Mouse (Mus musculus) midbrain, embryonic 16.5 days (tissue): ENCODE results near the gene Msh4. TPM values are rescaled to one million over a fixed set of nuclear protein-coding genes. Genes with fewer than 3 reads are reported as not detected.

Experiments
- ATAC-seq: fragments of 200-750 bp; cut with Nextera tagmentation; 2 replicates; pipeline ENCODE4 v1.8.0; 2017; ENCODE audit warnings: moderate TSS enrichment
- H3K27ac ChIP-seq: fragments of 300-500 bp; sonication (generic); 2 replicates; pipeline ENCODE4 v1.5.1; 2014; ENCODE audit warnings: mild to moderate bottlenecking, low read length, mixed read lengths
- H3K27me3 ChIP-seq: fragments of 300-500 bp; sonication (generic); 2 replicates; pipeline ENCODE4 v1.6.1; 2014; ENCODE audit warnings: low read depth, low read length, mixed read lengths; ENCODE audit not compliant: control insufficient read depth, insufficient read depth
- H3K36me3 ChIP-seq: fragments of 300-500 bp; sonication (generic); 2 replicates; pipeline ENCODE4 v1.6.1; 2014; ENCODE audit warnings: mild to moderate bottlenecking, low read length, moderate library complexity, mixed read lengths; ENCODE audit not compliant: control insufficient read depth, insufficient read depth
- H3K4me1 ChIP-seq: fragments of 300-500 bp; sonication (generic); 2 replicates; pipeline ENCODE4 v1.6.1; 2014; ENCODE audit warnings: mild to moderate bottlenecking, low read length, mixed read lengths; ENCODE audit not compliant: control insufficient read depth, insufficient read depth
- H3K4me2 ChIP-seq: fragments of 300-500 bp; sonication (generic); 2 replicates; pipeline ENCODE4 v1.6.1; 2014; ENCODE audit warnings: mild to moderate bottlenecking, low read length, mixed read lengths
- H3K4me3 ChIP-seq: fragments of 300-500 bp; sonication (generic); 2 replicates; pipeline ENCODE4 v1.5.1; 2014; ENCODE audit warnings: low read depth, mild to moderate bottlenecking, low read length, moderate library complexity, mixed read lengths
- H3K9ac ChIP-seq: fragments of 300-500 bp; sonication (generic); 2 replicates; pipeline ENCODE4 v1.6.1; 2014; ENCODE audit warnings: low read depth, low read length, mixed read lengths
- H3K9me3 ChIP-seq: fragments of 300-500 bp; sonication (generic); replicated peaks from 2 replicates; pipeline ENCODE4 v1.6.1; 2014; ENCODE audit warnings: mild to moderate bottlenecking, low read length, mixed read lengths; ENCODE audit not compliant: control insufficient read depth, poor library complexity, severe bottlenecking
- WGBS: fragments of 180-500 bp; shearing (Covaris S2); extraction: QIAGEN DNeasy Blood & Tissue Kit; methylation state at CpG from one replicate; pipeline ENCODE4 v1.1.7; 2014; 5-methylcytosine and 5-hydroxymethylcytosine counted together
- polyA plus RNA-seq: library from polyadenylated mRNA; unstranded; fragments of >200 nt; fragmentation: Nextera tagmentation; extraction: Ambion mirVana; gene quantifications from 2 replicates; pipeline ENCODE4 v1.2.1, GENCODE M21; 2015

Msh4 gene
- polyA plus RNA-seq, 1 experiment from 2014 or later = 0.15 TPM

DNA sequence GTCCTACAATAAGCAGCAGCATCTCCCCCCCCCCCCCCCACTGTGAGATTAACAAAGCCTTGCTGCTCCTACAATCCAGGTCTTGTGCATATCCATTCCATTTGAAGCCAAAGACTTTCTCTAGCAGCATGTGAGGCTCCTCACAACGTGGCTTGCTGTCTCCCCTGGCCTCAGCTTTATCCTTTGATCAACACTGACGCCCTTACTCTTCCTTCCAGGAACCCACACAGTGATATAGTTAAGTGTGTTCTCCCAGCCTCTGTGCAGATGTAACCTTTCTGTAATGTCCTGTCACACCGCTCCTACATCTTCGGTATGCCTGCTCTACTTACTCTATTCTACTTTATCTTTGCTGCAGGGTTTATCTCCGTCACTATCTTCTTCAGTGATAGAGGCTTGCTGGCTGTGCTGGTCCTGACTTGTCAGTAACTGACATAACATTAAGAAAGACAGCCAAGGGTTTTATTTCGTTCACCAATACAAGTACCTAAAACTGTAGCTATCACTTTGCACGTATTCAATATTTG lies 58.7 kb downstream of the Msh4 start:
- Histone ChIP-seq H3K27me3 (no peaks in the 10 kb centered on the region), H3K4me2 (no peak overlapping the region), H3K27ac (no peak overlapping the region), H3K4me3 (no peak overlapping the region), H3K4me1 (no peaks in the 10 kb centered on the region), H3K9ac (no peak overlapping the region), H3K9me3 (no peaks in the 10 kb centered on the region), H3K36me3 (no peaks in the 10 kb centered on the region)
- WGBS = 76% methylated on average over 7 of the region's 7 CpGs
- no peak for ATAC-seq

DNA sequence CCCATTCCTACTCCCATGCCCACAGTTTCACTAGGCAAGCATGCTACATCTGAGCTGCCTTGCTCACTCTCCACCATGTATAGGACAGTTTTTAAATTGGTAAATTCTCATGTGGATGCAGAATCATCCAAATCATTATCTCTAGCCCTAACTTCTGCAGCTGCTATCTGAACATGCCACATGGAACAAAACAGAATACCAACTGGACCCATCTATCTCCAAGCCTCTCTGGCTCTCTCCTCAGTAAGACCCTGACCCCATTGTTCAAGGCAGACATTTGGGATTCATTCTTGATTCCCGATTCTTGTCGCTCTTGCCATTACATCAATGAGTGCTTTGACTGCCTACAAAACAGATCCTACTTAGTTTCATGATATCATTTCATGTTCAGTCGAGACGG lies 59.8 kb downstream of the Msh4 start:
- Histone ChIP-seq H3K4me3 (no peak overlapping the region), H3K4me1 (no peaks in the 10 kb centered on the region), H3K27me3 (no peaks in the 10 kb centered on the region), H3K36me3 (no peaks in the 10 kb centered on the region), H3K27ac (no peak overlapping the region), H3K9me3 (no peaks in the 10 kb centered on the region), H3K9ac (no peak overlapping the region), H3K4me2 (no peak overlapping the region)
- no peak for ATAC-seq
- 90% methylated on average over 4 of the region's 4 CpGs for WGBS

DNA sequence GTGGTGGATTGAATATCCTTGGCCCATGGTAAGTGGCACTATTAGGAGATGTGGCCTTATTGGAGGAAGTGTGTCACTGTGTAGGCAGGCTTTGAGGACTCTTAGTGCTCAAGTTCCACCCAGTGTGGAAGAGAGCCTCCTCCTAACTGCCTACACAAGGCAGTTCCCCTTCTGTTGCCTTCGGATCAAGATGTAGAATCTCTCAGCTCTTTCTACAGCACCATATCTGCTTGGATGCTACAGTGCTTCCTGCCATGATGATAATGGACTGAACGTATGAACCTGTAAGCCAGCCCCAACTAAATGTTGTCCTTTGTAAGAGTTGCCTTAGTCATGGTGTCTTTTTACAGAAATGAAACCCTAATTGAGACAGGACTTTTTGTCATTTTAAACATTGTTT lies 60.4 kb downstream of the Msh4 start:
- ATAC-seq = no peak
- Histone ChIP-seq H3K27ac (no peak overlapping the region), H3K27me3 (no peaks in the 10 kb centered on the region), H3K36me3 (no peaks in the 10 kb centered on the region), H3K4me3 (no peak overlapping the region), H3K4me2 (no peak overlapping the region), H3K9ac (no peak overlapping the region), H3K4me1 (no peaks in the 10 kb centered on the region), H3K9me3 (no peaks in the 10 kb centered on the region)
- 90% methylated on average over 2 of the region's 2 CpGs for WGBS

DNA sequence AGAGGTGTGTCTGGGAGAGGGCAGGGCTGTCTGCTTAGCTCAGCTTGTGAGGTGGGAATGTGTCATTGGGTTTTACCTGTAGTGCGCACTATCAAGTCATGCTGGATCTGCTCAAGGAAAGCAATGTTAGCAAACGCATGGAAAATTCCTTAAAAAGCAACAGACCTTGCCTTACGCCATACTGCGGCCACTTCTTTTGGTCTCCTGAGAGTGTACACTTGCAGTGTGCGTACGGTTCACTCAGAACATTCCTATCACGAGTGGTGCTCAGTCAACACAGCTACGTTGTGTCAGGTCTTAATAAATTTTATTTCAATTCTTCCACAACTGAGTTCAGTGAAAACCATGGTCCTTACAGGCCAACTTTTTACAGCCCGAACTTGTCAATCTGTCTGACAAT lies 61.2 kb downstream of the Msh4 start:
- no peaks in the 10 kb centered on the region for H3K9me3 ChIP-seq
- H3K4me1 ChIP-seq = no peaks in the 10 kb centered on the region
- H3K4me2 ChIP-seq = no peak overlapping the region
- no peak overlapping the region for H3K4me3 ChIP-seq
- no peaks in the 10 kb centered on the region for H3K27me3 ChIP-seq
- ATAC-seq = no peak
- WGBS = 93% methylated on average over 9 of the region's 9 CpGs
- H3K36me3 ChIP-seq = no peaks in the 10 kb centered on the region
- no peak overlapping the region for H3K27ac ChIP-seq
- H3K9ac ChIP-seq = no peak overlapping the region

DNA sequence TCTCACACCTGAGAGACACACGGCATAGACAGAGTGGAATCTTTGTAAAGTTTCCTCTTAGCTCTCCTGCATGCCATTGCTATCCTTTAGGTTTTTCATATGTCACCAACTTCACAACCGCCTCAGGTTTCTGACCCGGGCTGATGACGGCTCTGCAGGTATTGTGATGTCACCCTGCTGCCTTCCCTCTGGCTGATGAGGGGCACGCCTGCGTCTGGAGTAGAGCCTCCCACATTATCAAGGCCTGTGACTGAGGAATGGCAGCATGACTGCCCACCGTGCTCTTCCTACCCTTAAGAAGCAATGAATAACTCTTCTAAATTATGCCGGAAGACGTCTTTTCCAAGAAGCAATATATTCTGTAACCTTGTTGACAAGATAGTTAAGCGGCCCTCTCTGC lies 61.9 kb downstream of the Msh4 start, which contains the start of gene Asb17:
Gene Asb17, plus strand, starts transcription at position 180 of the 400 bp plus-strand sequence.
- H3K4me1 ChIP-seq = no peaks in the 10 kb centered on the region
- no peaks in the 10 kb centered on the region for H3K27me3 ChIP-seq
- H3K36me3 ChIP-seq = no peaks in the 10 kb centered on the region
- WGBS = 88% methylated on average over 10 of the region's 10 CpGs
- ATAC-seq = no peak
- no peak within 1 kb of the TSS for H3K9ac ChIP-seq
- H3K4me2 ChIP-seq = no peak within 1 kb of the TSS
- H3K4me3 ChIP-seq = no peak within 1 kb of the TSS
- no peaks in the 10 kb centered on the region for H3K9me3 ChIP-seq
- H3K27ac ChIP-seq = no peak within 1 kb of the TSS

DNA sequence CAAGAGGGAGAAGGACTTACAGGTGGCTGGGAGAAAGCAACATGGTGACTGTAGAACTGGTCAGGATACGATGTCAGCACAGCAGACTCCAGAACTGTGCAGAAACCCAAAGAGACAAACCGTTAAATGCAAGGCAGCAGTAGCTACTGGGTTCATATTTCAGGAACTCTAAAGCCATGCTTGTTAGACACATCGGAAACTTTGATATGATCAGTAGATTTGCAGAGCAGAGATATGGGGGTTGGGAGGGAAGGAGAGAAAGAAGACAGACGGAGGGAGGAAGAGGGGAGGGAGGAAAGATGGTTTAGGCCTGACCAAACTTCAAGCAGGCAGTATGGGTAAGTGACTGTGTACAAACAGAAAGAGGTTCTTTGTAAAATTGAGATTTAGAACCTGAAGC lies 68.3 kb downstream of the Msh4 start:
- Histone ChIP-seq H3K36me3 (no peaks in the 10 kb centered on the region), H3K9me3 (no peaks in the 10 kb centered on the region), H3K4me2 (no peak overlapping the region), H3K27ac (no peak overlapping the region), H3K9ac (no peak overlapping the region), H3K27me3 (no peaks in the 10 kb centered on the region), H3K4me3 (no peak overlapping the region), H3K4me1 (no peaks in the 10 kb centered on the region)
- ATAC-seq = no peak
- WGBS = 88% methylated on average over 4 of the region's 4 CpGs

DNA sequence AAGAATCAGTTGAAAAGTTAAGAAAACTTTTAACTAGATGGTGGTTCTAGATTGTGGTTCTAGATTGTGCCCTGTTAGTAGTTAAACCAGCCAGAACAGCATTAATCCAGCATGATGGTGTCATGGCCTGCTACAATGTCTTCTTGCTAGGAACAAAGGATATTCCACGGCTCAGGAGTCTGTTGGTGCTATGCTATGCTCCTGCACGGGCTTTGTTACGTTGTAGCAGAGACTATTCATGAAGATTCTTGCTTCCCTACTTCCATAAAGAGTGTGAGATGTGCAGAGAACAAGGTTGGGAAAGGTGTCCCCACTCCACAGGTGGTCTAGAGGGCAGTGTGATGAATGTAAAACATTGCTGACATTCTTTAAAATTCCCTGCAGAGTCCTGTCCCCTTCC lies 69.6 kb downstream of the Msh4 start:
- Histone ChIP-seq H3K4me3 (no peak overlapping the region), H3K9me3 (no peaks in the 10 kb centered on the region), H3K27me3 (no peaks in the 10 kb centered on the region), H3K27ac (no peak overlapping the region), H3K9ac (no peak overlapping the region), H3K4me2 (no peak overlapping the region), H3K4me1 (no peaks in the 10 kb centered on the region), H3K36me3 (no peaks in the 10 kb centered on the region)
- ATAC-seq = no peak
- WGBS = 85% methylated on average over 3 of the region's 3 CpGs

DNA sequence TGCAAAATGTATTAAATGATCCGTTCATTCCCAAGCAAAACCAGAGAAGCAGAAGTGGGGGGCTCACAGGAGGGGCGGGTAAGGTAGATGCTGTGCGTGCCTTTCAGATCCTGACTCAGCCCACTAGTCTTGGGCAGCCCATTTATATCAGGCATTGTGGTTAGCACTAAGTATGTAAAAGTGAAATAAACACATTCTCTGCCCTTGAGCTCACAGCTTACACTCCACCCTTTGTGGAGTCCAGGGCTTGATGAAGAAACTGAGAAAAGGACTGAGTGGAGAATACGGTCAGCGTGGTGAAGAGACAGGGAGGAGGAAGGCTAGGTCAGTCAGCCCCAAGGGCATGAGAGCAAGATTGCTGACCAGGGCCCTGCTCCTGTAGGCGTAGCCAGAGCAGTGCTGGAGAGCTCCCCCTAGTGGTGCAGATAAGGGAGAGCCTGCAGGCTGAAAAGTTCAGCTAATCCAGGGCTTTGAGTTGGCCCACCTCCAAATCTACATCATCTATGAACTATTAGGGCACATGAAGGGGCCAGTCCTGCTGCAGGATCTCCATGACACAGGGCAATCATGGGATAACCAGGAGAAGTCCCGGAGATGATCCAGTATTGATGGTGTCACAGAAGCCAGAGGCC lies 70.4 kb downstream of the Msh4 start:
- H3K27me3 ChIP-seq = no peaks in the 10 kb centered on the region
- no peaks in the 10 kb centered on the region for H3K4me1 ChIP-seq
- ATAC-seq = no peak
- no peaks in the 10 kb centered on the region for H3K36me3 ChIP-seq
- no peak overlapping the region for H3K27ac ChIP-seq
- no peaks in the 10 kb centered on the region for H3K9me3 ChIP-seq
- H3K9ac ChIP-seq = no peak overlapping the region
- no peak overlapping the region for H3K4me2 ChIP-seq
- WGBS = 66% methylated on average over 7 of the region's 7 CpGs
- no peak overlapping the region for H3K4me3 ChIP-seq

DNA sequence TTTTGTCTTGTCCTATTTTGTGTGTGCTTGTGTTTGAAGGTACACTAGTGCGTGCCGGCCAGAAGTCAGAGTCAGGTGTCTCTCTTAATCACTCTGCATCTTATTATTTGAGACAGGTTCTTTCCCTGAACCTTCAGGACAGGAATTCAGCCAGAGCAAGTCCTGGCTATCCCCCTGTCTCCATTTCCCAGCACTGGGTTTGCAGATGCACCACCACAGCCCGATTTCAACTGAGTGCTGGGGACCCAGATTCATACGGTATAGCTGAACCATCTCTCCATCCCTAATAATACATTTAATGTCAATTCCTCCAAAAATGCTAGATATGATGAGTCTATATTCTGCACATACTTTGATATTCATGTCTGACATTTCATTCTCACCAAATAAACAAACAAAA lies 71.9 kb downstream of the Msh4 start:
- Histone ChIP-seq H3K27me3 (no peaks in the 10 kb centered on the region), H3K27ac (no peak overlapping the region), H3K4me2 (no peak overlapping the region), H3K36me3 (no peaks in the 10 kb centered on the region), H3K4me3 (no peak overlapping the region), H3K4me1 (no peaks in the 10 kb centered on the region), H3K9ac (no peak overlapping the region), H3K9me3 (no peaks in the 10 kb centered on the region)
- ATAC-seq = no peak
- 93% methylated on average over 4 of the region's 4 CpGs for WGBS
